Mouse (Mus musculus): Measurements from ENCODE around the gene Gm7361. TPM values are rescaled to one million over a fixed set of nuclear protein-coding genes. Genes with fewer than 3 reads are reported as not detected.

The Gm7361 gene
- polyA plus RNA-seq, 1 experiment from 2014 or later, result not detected

DNA sequence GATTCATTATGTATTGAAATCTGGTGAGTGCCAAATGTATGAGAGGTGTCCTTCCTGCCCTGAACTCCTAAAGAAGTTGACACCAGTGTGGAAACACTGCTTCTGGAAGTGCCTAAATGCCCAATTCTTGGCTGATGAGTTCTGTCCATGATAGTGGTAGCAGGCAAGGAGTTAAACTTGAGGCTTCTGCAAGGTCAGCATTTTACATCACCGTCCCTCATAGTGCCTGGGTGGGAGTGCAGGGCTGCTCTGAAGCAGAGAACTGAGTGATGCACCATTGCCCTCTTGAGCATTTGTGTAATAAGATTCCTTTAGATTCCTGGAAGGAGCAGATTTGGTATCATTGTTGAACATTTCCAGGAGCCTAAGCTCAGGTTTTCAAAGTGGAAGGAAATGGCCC, 34.1 kb downstream of the Gm7361 start:
- no peak overlapping the region for H3K4me2 ChIP-seq (ENCODE audit: low read length)
- no peak overlapping the region for H3K4me3 ChIP-seq (ENCODE audit: control insufficient read depth in 1 of 2, insufficient read depth in 1 of 2, low read depth in 1 of 2, low read length in 2 of 2)
- no peaks in the 10 kb centered on the region for H3K4me1 ChIP-seq (ENCODE audit: control insufficient read depth in 2 of 2, insufficient read depth in 2 of 2, low read length in 2 of 2)
- no peaks in the 10 kb centered on the region for H3K36me3 ChIP-seq (ENCODE audit: control insufficient read depth, insufficient read depth, low read length)
- no peak for ATAC-seq (ENCODE audit: insufficient number of reproducible peaks, insufficient read depth, low FRiP score, low read depth)
- H3K27ac ChIP-seq (replicated peaks in 1 of 2; ENCODE audit: control insufficient read depth in 1 of 2, insufficient read depth in 1 of 2, low read depth in 2 of 2, low read length in 2 of 2), result no peak overlapping the region
- H3K27me3 ChIP-seq (ENCODE audit: control insufficient read depth, insufficient read depth, low read length), result no peaks in the 10 kb centered on the region
- WGBS, result 68% methylated on average over 1 of the region's 1 CpGs
- H3K9ac ChIP-seq (ENCODE audit: low read length), result no peak overlapping the region
- H3K9me3 ChIP-seq (ENCODE audit: control insufficient read depth, low read length), result no peaks in the 10 kb centered on the region

DNA sequence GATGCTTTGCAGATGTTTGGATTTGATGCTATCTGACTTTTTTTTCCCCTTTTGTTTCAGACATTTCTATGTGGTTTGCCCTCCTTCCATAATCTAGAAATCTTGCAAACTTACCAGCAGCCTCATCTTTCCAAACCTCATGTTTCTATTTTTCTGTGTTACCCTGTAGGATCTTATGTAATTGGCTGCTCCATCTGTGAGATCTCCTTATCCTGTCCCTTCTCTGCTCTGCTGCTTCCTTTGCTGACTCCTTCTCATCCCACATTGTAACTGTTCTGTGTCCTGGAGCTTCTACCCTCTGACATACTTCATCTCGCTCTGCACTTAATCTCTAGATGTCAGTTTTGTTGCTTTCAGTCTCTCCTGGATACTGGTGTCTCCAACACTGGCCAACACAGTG, 35.8 kb downstream of the Gm7361 start:
- H3K9me3 ChIP-seq (ENCODE audit: control insufficient read depth, low read length), result no peaks in the 10 kb centered on the region
- no peak overlapping the region for H3K4me2 ChIP-seq (ENCODE audit: low read length)
- WGBS, result 42% methylated on average over 1 of the region's 1 CpGs
- no peak overlapping the region for H3K9ac ChIP-seq (ENCODE audit: low read length)
- ATAC-seq (ENCODE audit: insufficient number of reproducible peaks, insufficient read depth, low FRiP score, low read depth), result no peak
- no peak overlapping the region for H3K27ac ChIP-seq (replicated peaks in 1 of 2; ENCODE audit: control insufficient read depth in 1 of 2, insufficient read depth in 1 of 2, low read depth in 2 of 2, low read length in 2 of 2)
- no peaks in the 10 kb centered on the region for H3K36me3 ChIP-seq (ENCODE audit: control insufficient read depth, insufficient read depth, low read length)
- no peak overlapping the region for H3K4me3 ChIP-seq (ENCODE audit: control insufficient read depth in 1 of 2, insufficient read depth in 1 of 2, low read depth in 1 of 2, low read length in 2 of 2)
- H3K4me1 ChIP-seq (ENCODE audit: control insufficient read depth in 2 of 2, insufficient read depth in 2 of 2, low read length in 2 of 2), result no peaks in the 10 kb centered on the region
- no peaks in the 10 kb centered on the region for H3K27me3 ChIP-seq (ENCODE audit: control insufficient read depth, insufficient read depth, low read length)

Other genes starting within 250 kb of the Gm7361 start
- 0.19 TPM in 1 of 2 replicates, not detected in the other for gene Gm5862, start 234.8 kb upstream of the Gm7361 start, polyA plus RNA-seq (2014; fragmentation: Nextera tagmentation; extraction: Ambion mirVana)
- not detected in 2 replicates for gene Speer4a, start 218.1 kb upstream of the Gm7361 start, polyA plus RNA-seq (2014; fragmentation: Nextera tagmentation; extraction: Ambion mirVana)
- 0.08 TPM in 1 of 2 replicates, not detected in the other for gene Gm7347, start 199.1 kb upstream of the Gm7361 start, polyA plus RNA-seq (2014; fragmentation: Nextera tagmentation; extraction: Ambion mirVana)
- gene Gm10471, start 168.4 kb upstream of the Gm7361 start, polyA plus RNA-seq (2014; fragmentation: Nextera tagmentation; extraction: Ambion mirVana), result 0.08 TPM in 1 of 2 replicates, not detected in the other
- 0.08 and 0.34 TPM in 2 replicates for gene 5031410I06Rik, start 152.3 kb upstream of the Gm7361 start, polyA plus RNA-seq (2014; fragmentation: Nextera tagmentation; extraction: Ambion mirVana)
- gene Gm10220, start 136.3 kb upstream of the Gm7361 start, polyA plus RNA-seq (2014; fragmentation: Nextera tagmentation; extraction: Ambion mirVana), result 0.14 TPM in 1 of 2 replicates, not detected in the other